Mouse (Mus musculus) neural tube, embryonic 12.5 days (tissue): ENCODE results near the gene Slc35e2. TPM values are rescaled to one million over a fixed set of nuclear protein-coding genes. Genes with fewer than 3 reads are reported as not detected.
"Not testable (repeated sequence)": the region's sequence is repeated elsewhere in the genome, so short reads cannot be mapped to it uniquely, and the experiment has no call there.

Experiments
- ATAC-seq: fragments of 200-750 bp; cut with Nextera tagmentation; 2 replicates; pipeline ENCODE4 v1.8.0; 2017; ENCODE audit warnings: low read depth, mild to moderate bottlenecking, moderate TSS enrichment, moderate library complexity; ENCODE audit not compliant: low FRiP score
- H3K27ac ChIP-seq: fragments of 300-500 bp; sonication (generic); 2 replicates; pipeline ENCODE4 v1.5.1; 2016
- H3K27me3 ChIP-seq: fragments of 300-500 bp; sonication (generic); replicated peaks from 2 replicates; pipeline ENCODE4 v1.6.1; 2016; ENCODE audit warnings: mild to moderate bottlenecking
- H3K36me3 ChIP-seq: fragments of 300-500 bp; sonication (generic); 2 replicates; pipeline ENCODE4 v1.6.1; 2016; ENCODE audit warnings: mild to moderate bottlenecking
- H3K4me1 ChIP-seq: fragments of 300-500 bp; sonication (generic); 2 replicates; pipeline ENCODE4 v1.6.1; 2016
- H3K4me2 ChIP-seq: fragments of 300-500 bp; sonication (generic); replicated peaks from 2 replicates; pipeline ENCODE4 v1.6.1; 2016; ENCODE audit warnings: mild to moderate bottlenecking
- H3K4me3 ChIP-seq: fragments of 300-500 bp; sonication (generic); 2 replicates; pipeline ENCODE4 v1.5.1; 2016
- H3K9ac ChIP-seq: fragments of 300-500 bp; sonication (generic); 2 replicates; pipeline ENCODE4 v1.6.1; 2016; ENCODE audit warnings: mild to moderate bottlenecking
- H3K9me3 ChIP-seq: fragments of 300-500 bp; sonication (generic); 2 replicates; pipeline ENCODE4 v1.6.1; 2016; ENCODE audit warnings: mild to moderate bottlenecking
- WGBS: fragments of 180-500 bp; shearing (Covaris S2); methylation state at CpG from one replicate; pipeline ENCODE4 v1.1.7; 2016; 5-methylcytosine and 5-hydroxymethylcytosine counted together
- polyA plus RNA-seq: library from polyadenylated mRNA; unstranded; fragments of >200 nt; fragmentation: Nextera tagmentation; extraction: Ambion mirVana; gene quantifications from 2 replicates; pipeline ENCODE4 v1.2.1, GENCODE M21; 2016

Gene Slc35e2
- polyA plus RNA-seq, 1 experiment from 2014 or later, result 16.7 TPM

- H3K4me1 ChIP-seq, result peaks cover 13% of the 10 kb centered on the region
- no peak overlapping the region for H3K9ac ChIP-seq
- H3K27me3 ChIP-seq, result no peaks in the 10 kb centered on the region
- H3K27ac ChIP-seq, result no peak overlapping the region
- no peak overlapping the region for H3K4me3 ChIP-seq
- H3K4me2 ChIP-seq, result no peak overlapping the region
- no peak for ATAC-seq
- peaks cover 3% of the 10 kb centered on the region; the same call in 1 of the 2 replicates for H3K36me3 ChIP-seq
- H3K9me3 ChIP-seq, result no peaks in the 10 kb centered on the region
Measured at GRCm38 (mm10) chr4:155666903-155667302, 65.7 kb downstream of the Slc35e2 start.

- H3K4me2 ChIP-seq, result peak within 1 kb of the TSS; percentile 94
- H3K27me3 ChIP-seq, result no peaks in the 10 kb centered on the region
- no peaks in the 10 kb centered on the region; the same call in 1 of the 2 replicates for H3K36me3 ChIP-seq
- no peaks in the 10 kb centered on the region for H3K9me3 ChIP-seq
- H3K4me1 ChIP-seq, result peaks cover 13% of the 10 kb centered on the region
- peak; percentile 98 for ATAC-seq
- H3K9ac ChIP-seq, result peak within 1 kb of the TSS; percentile 77
- under 1% methylated on average over 73 of the region's 73 CpGs for WGBS
- peak within 1 kb of the TSS; percentile 81 for H3K4me3 ChIP-seq
- peak within 1 kb of the TSS; percentile 53; the same call in 1 of the 2 replicates for H3K27ac ChIP-seq
Measured at GRCm38 (mm10) chr4:155668689-155669597, 67.7 kb downstream of the Slc35e2 start, which contains the start of gene Mib2. TSS of gene Mib2 (minus strand) at chr4:155669198.

DNA sequence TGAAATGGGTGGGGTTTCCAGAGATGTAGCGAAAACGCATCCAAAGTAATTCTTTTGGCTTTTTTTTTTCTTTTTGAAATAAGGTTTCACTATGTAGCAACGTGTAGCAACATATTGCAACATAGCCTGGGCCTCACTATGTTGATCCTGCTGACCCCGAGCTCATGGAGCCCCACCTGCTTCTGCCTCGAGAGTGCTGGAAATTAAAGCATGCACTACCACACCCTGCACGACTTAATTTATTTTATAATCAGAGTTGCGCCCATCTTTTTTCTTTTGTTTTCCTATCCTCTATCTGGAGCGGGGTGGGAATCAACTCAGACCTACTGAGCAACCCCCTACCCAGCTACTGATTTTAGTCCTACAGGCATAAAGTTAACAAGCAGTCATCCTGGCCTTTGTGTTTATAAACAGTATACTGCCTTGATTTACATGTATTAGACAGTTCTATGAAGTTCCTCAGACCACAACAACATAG is 68.4 kb downstream of the Slc35e2 start:
- Histone ChIP-seq H3K27me3 (no peaks in the 10 kb centered on the region), H3K27ac (no peak overlapping the region), H3K9ac (peak overlapping the region; percentile 77; the same call in 1 of the 2 replicates), H3K9me3 (no peaks in the 10 kb centered on the region), H3K4me2 (peak overlapping the region; percentile 94), H3K4me3 (peak overlapping the region; percentile 81), H3K36me3 (no peaks in the 10 kb centered on the region; the same call in 1 of the 2 replicates), H3K4me1 (peaks cover 13% of the 10 kb centered on the region)
- ATAC-seq, result no peak; the same call in 1 of the 2 replicates
- 2% methylated on average over 8 of the region's 8 CpGs for WGBS

GRCm38 (mm10) chr4:155670236-155670635 is 69.0 kb downstream of the Slc35e2 start:
- 59% methylated on average over 4 of the region's 4 CpGs for WGBS
- H3K4me1 ChIP-seq, result peaks cover 13% of the 10 kb centered on the region
- not testable (repeated sequence) for H3K9me3 ChIP-seq, ATAC-seq, H3K9ac ChIP-seq, H3K36me3 ChIP-seq, H3K4me3 ChIP-seq, H3K27ac ChIP-seq, H3K27me3 ChIP-seq, H3K4me2 ChIP-seq

GRCm38 (mm10) chr4:155672082-155672481 is 70.9 kb downstream of the Slc35e2 start:
- Histone ChIP-seq H3K4me2 (no peak overlapping the region), H3K36me3 (no peaks in the 10 kb centered on the region), H3K9ac (no peak overlapping the region), H3K27ac (no peak overlapping the region), H3K4me1 (peaks cover 13% of the 10 kb centered on the region), H3K4me3 (no peak overlapping the region), H3K27me3 (no peaks in the 10 kb centered on the region), H3K9me3 (no peaks in the 10 kb centered on the region)
- WGBS, result 70% methylated on average over 2 of the region's 2 CpGs
- no peak for ATAC-seq

Other genes with a start within 250 kb of the Slc35e2 start
- gene Prkcz, start 240.1 kb upstream of the Slc35e2 start, polyA plus RNA-seq, result 33.3 and 35.8 TPM in 2 replicates
- gene Gabrd, start 203.3 kb upstream of the Slc35e2 start, polyA plus RNA-seq, result 0.34 TPM in 1 of 2 replicates, not detected in the other
- 4.0 and 4.7 TPM in 2 replicates for gene Cfap74, start 192.2 kb upstream of the Slc35e2 start, polyA plus RNA-seq
- gene Tmem52, start 132.3 kb upstream of the Slc35e2 start, polyA plus RNA-seq, result not detected in 2 replicates
- 762 and 837 TPM in 2 replicates for gene Gnb1, start 110.1 kb upstream of the Slc35e2 start, polyA plus RNA-seq
- gene Nadk, start 39.0 kb upstream of the Slc35e2 start, polyA plus RNA-seq, result 86.9 and 88.2 TPM in 2 replicates
- 76.8 and 79.5 TPM in 2 replicates for gene Cdk11b, start 23.4 kb downstream of the Slc35e2 start, polyA plus RNA-seq
- gene Gm10563, start 44.0 kb downstream of the Slc35e2 start, polyA plus RNA-seq, result not detected in 2 replicates
- 3.9 and 4.3 TPM in 2 replicates for gene Mmp23, start 52.0 kb downstream of the Slc35e2 start, polyA plus RNA-seq
- 33.8 and 38.1 TPM in 2 replicates for gene Mib2, start 67.8 kb downstream of the Slc35e2 start, polyA plus RNA-seq
- gene Fndc10, start 92.9 kb downstream of the Slc35e2 start, polyA plus RNA-seq, result 10.6 and 11.6 TPM in 2 replicates
- gene Ssu72, start 103.4 kb downstream of the Slc35e2 start, polyA plus RNA-seq, result 151 and 160 TPM in 2 replicates
- gene Tmem240, start 133.4 kb downstream of the Slc35e2 start, polyA plus RNA-seq, result 6.2 and 6.5 TPM in 2 replicates
- gene Atad3a, start 159.7 kb downstream of the Slc35e2 start, polyA plus RNA-seq, result 85.2 and 90.7 TPM in 2 replicates
- 16.6 and 17.9 TPM in 2 replicates for gene Vwa1, start 173.3 kb downstream of the Slc35e2 start, polyA plus RNA-seq
- 0.56 and 0.86 TPM in 2 replicates for gene Tmem88b, start 184.5 kb downstream of the Slc35e2 start, polyA plus RNA-seq
- gene Ankrd65, start 189.0 kb downstream of the Slc35e2 start, polyA plus RNA-seq, result not detected in 2 replicates
- gene Mrpl20, start 201.5 kb downstream of the Slc35e2 start, polyA plus RNA-seq, result 226 and 242 TPM in 2 replicates
- gene Ccnl2, start 211.1 kb downstream of the Slc35e2 start, polyA plus RNA-seq, result 203 and 204 TPM in 2 replicates
- 142 and 144 TPM in 2 replicates for gene Aurkaip1, start 229.9 kb downstream of the Slc35e2 start, polyA plus RNA-seq
- 26.7 and 27.1 TPM in 2 replicates for gene Mxra8, start 238.3 kb downstream of the Slc35e2 start, polyA plus RNA-seq
- 26.2 and 32.1 TPM in 2 replicates for gene Dvl1, start 246.0 kb downstream of the Slc35e2 start, polyA plus RNA-seq